Mouse (Mus musculus) spleen, adult 2 months (tissue): ENCODE data around the gene Eif4e3. TPM values are rescaled to one million over a fixed set of nuclear protein-coding genes. Genes with fewer than 3 reads are reported as not detected.

Source experiments
- DNase-seq, 2 experiments: peaks; one replicate each; pipeline versions ENCODE4 v3.0.0 to v3.0.0-alpha.2; 2012 to 2021; ENCODE audit warnings: low spot score in 2 of 2, low read depth in 1 of 2
- H3K27ac ChIP-seq: fragments of 200-500 bp; 2 replicates; pipeline ENCODE4 v1.5.1; 2012; ENCODE audit warnings: low read length, inconsistent platforms; ENCODE audit not compliant: insufficient read depth
- H3K27me3 ChIP-seq: fragments of 200-500 bp; 2 replicates; pipeline ENCODE4 v1.6.1; 2012; ENCODE audit warnings: mild to moderate bottlenecking, moderate library complexity, low read length, inconsistent platforms; ENCODE audit not compliant: control insufficient read depth, insufficient read depth
- H3K36me3 ChIP-seq: fragments of 200-500 bp; 2 replicates; pipeline ENCODE4 v1.6.1; 2012; ENCODE audit warnings: mild to moderate bottlenecking, low read length, inconsistent platforms; ENCODE audit not compliant: control insufficient read depth, insufficient read depth
- H3K4me1 ChIP-seq: fragments of 200-500 bp; 2 replicates; pipeline ENCODE4 v1.6.1; 2011; ENCODE audit warnings: inconsistent platforms; ENCODE audit not compliant: control insufficient read depth, insufficient read depth, insufficient read length
- H3K4me3 ChIP-seq: fragments of 200-500 bp; 2 replicates; pipeline ENCODE4 v1.5.1; 2011; ENCODE audit warnings: mild to moderate bottlenecking, inconsistent platforms; ENCODE audit not compliant: insufficient read depth, insufficient read length; ENCODE audit errors: extremely low read depth
- CTCF ChIP-seq: fragments of 200-500 bp; IDR thresholded peaks from 2 replicates; pipeline ENCODE4 v1.5.1; 2011; ENCODE audit warnings: mild to moderate bottlenecking, inconsistent platforms; ENCODE audit not compliant: insufficient read depth, insufficient read length, insufficient replicate concordance; ENCODE audit errors: extremely low read depth
- POLR2A ChIP-seq: fragments of 200-500 bp; IDR thresholded peaks from 2 replicates; pipeline ENCODE4 v1.6.1; 2011; ENCODE audit warnings: low read depth, low read length, inconsistent platforms
- WGBS: fragments of 180-500 bp; shearing (Covaris S2); methylation state at CpG from one replicate; pipeline ENCODE4 v1.1.7; 2018; 5-methylcytosine and 5-hydroxymethylcytosine counted together
- polyA plus RNA-seq: library from polyadenylated mRNA; depleted of rRNA; stranded (reverse); fragments of >200 nt; gene quantifications from 2 replicates; pipeline ENCODE4 v1.2.3, GENCODE M21; 2012

Gene Eif4e3
- polyA plus RNA-seq, 1 experiment: 3.9 TPM

DNA sequence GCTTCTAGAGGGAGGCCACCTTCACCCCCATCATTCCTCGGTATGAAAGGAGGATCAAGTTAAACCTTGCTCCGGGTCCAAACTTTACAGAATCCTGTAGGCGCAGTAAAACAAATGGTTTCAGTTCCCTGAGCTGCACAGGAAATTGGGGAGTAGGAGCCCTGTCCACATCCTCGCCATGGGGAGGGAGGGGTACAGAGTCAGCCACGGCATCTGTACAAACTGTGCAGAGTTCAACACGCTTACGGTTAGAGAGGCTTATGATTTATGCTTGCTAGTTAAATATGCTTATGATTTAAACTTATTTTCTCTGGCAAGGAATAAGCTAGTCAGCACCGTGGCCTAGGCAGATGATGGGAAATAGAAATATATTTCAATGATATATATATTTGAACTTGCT lies 47.1 kb downstream of the Eif4e3 start:
- no peak for TF ChIP-seq CTCF
- no peak for TF ChIP-seq POLR2A
- no peak for DNase-seq
- no peak overlapping the region for H3K27ac ChIP-seq
- H3K27me3 ChIP-seq: no peaks in the 10 kb centered on the region
- 24% methylated on average over 8 of the region's 8 CpGs for WGBS
- H3K4me1 ChIP-seq: no peaks in the 10 kb centered on the region; the same call in 1 of the 2 replicates
- no peaks in the 10 kb centered on the region for H3K36me3 ChIP-seq
- H3K4me3 ChIP-seq: no peak overlapping the region

DNA sequence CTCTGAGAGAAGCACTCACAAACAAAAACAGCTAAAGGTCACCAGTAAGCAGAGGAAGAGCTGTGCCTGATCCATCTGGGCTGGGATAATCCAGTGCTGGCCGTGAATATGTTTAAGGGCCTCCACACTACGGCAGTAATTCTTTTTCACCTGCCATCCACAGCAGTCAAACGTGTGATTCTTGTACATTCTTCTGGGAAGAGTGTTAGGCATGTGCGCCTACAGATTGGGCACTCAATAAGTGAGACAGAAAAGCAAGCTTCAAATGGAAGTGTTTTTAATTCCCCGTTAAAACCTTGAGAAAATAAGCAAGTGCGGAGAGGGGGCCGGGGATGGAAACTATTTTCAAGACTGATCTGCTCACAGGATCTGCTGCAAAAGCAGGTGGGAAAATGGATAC lies 48.7 kb downstream of the Eif4e3 start:
- no peak for DNase-seq
- no peaks in the 10 kb centered on the region for H3K36me3 ChIP-seq
- H3K4me1 ChIP-seq: no peaks in the 10 kb centered on the region
- H3K27ac ChIP-seq: no peak overlapping the region
- no peak overlapping the region for H3K4me3 ChIP-seq
- no peaks in the 10 kb centered on the region for H3K27me3 ChIP-seq
- WGBS: 94% methylated on average over 7 of the region's 7 CpGs
- no peak for TF ChIP-seq POLR2A
- TF ChIP-seq CTCF: no peak

- WGBS: 92% methylated on average over 1 of the region's 1 CpGs
- no peaks in the 10 kb centered on the region for H3K4me1 ChIP-seq
- TF ChIP-seq CTCF: no peak
- no peak for TF ChIP-seq POLR2A
- no peak for DNase-seq
- H3K27ac ChIP-seq: no peak overlapping the region
- no peaks in the 10 kb centered on the region for H3K36me3 ChIP-seq
- no peak overlapping the region for H3K4me3 ChIP-seq
- H3K27me3 ChIP-seq: no peaks in the 10 kb centered on the region
Measured at GRCm38 (mm10) chr6:99617415-99617814, 49.2 kb downstream of the Eif4e3 start.

DNA sequence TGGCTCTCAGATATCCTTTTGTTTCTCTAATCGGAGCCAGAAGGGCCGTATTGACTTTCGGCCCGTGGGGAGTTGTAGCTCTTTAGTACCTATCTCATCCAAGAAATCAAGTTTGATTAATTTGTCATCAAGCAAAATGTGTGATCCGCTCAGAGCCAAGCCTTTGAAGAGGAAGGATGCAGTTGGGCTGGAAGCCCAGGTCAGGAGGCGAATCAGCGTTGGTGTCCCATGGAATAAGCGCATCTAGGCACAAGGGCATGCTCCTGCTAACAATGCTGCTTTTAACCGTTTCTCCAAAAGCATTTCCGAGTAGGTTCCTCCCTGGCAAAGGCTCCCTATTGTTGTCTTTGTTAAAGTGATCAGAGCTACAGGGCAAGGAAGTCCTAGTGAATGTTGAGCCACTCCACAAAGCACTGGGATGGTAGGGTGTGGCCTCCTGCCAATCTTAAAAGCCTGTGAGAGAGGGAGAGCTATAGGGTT lies 51.3 kb downstream of the Eif4e3 start:
- no peak for DNase-seq
- WGBS: 86% methylated on average over 10 of the region's 10 CpGs

DNA sequence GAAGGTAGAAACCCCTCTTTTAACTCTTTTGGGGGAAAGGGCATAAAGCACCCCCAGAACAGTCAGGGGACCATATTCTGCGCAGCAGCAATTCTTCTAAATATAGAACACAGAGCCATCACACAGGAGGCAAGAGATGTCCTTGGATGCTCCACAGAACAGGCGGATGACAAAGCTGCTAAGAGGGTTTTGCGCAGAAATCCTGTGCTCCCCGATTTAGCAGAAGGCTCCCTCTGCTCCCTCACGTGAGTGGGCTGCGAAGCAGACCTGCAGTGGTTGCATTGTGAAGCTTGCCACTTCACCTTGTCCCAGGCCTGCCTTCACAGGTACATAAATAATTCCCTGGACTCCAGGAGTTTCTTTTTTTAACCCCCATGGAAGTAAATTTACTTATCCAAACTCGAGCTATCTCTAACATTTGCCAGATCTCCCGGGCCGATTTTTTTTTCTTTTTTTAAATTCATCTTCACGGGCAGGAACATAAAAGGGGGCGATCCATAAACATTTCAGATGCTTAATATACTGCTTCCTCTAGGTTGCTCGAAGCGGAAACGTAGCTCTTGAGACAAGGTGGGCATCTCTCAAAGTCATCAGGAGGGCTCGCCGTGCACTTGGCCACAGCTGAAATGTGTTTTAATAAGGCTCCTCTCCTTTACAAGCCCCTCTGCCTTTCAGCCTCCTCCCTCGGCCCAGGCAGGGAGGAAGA lies 51.9 kb downstream of the Eif4e3 start:
- Histone ChIP-seq H3K36me3 (no peaks in the 10 kb centered on the region), H3K27me3 (no peaks in the 10 kb centered on the region), H3K4me3 (no peak overlapping the region), H3K27ac (no peak overlapping the region), H3K4me1 (peaks cover 5% of the 10 kb centered on the region; the same call in 1 of the 2 replicates)
- whole genome bisulfite sequencing: 86% methylated on average over 17 of the region's 17 CpGs
- no peak for DNase-seq
- no peak for TF ChIP-seq POLR2A
- no peak for TF ChIP-seq CTCF

More for the DNA sequence above, 51.3 kb downstream of the Eif4e3 start:
- H3K4me1 ChIP-seq: peaks cover 5% of the 10 kb centered on the region; the same call in 1 of the 2 replicates
- no peak overlapping the region for H3K27ac ChIP-seq
- H3K4me3 ChIP-seq: no peak overlapping the region
- H3K36me3 ChIP-seq: no peaks in the 10 kb centered on the region
- TF ChIP-seq CTCF: no peak
- no peak for TF ChIP-seq POLR2A
- H3K27me3 ChIP-seq: no peaks in the 10 kb centered on the region

DNA sequence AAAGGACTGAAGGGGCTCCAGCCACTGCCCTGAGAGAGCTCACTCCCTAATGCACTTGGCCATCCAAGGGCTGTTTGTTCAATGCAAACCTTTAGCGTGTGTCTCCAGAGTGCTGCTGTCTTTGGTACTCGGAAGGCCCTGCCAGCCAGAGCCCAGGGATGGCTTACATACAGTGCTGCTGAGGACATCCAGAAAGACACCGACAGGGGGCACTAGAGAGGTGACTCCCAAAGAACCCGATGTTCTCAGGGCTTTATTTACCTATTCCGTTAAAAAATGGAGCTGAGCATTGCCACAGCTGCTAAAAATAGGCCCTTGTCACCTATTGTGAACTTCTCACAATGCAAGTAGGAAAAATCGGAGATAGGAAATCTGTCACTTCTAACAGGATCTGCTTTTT lies 54.7 kb downstream of the Eif4e3 start:
- DNase-seq: no peak
- WGBS: 66% methylated on average over 6 of the region's 6 CpGs
- TF ChIP-seq POLR2A: no peak
- no peak for TF ChIP-seq CTCF

More for the DNA sequence above, 54.7 kb downstream of the Eif4e3 start:
- Histone ChIP-seq H3K4me3 (no peak overlapping the region), H3K27me3 (no peaks in the 10 kb centered on the region), H3K4me1 (peaks cover 5% of the 10 kb centered on the region; the same call in 1 of the 2 replicates), H3K36me3 (no peaks in the 10 kb centered on the region), H3K27ac (no peak overlapping the region)
